Mouse (Mus musculus): ENCODE measurements at regions not wholly inside any gene's neighbourhood (a gene's known extent, or its start where the extent isn't known, plus 50 kb on each side); places are given as distances from the start of the nearest gene placed in this dataset.

DNA sequence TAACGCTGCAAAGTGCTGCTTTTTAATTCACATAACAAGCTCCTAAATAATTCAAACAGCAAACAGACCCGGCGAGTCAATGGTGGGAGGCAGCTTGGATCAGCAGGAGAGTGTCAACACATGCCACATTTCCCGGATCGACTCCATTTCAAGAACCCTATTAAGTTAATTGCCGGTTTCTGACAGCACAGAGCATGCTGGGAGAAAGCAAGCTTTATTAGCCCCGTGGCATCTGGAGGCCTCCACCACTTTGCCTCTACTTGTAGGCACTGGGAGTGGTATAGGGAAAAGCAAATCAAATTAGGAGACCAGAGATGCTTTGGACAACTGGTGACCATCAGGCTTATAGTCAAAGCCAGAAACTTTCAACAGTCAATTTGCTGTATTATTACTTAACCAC is 188.5 kb downstream of the Emx2 start:
- TF ChIP-seq CHD2 (IDR thresholded peaks at IDR 0.05; ENCODE audit: low read depth, low read length) (no peak), ZC3H11A (IDR thresholded peaks at IDR 0.05; ENCODE audit: borderline replicate concordance, low read depth, low read length) (no peak), MAFK (IDR thresholded peaks at IDR 0.05; ENCODE audit: insufficient read depth, low read depth, low read length) (no peak), ZNF384 (IDR thresholded peaks at IDR 0.05; ENCODE audit: low read depth, low read length) (no peak), HCFC1 (IDR thresholded peaks at IDR 0.05; ENCODE audit: borderline replicate concordance, insufficient read depth, low read length) (no peak)
